Mouse (Mus musculus) effector memory CD4-positive, alpha-beta T cell, adult 7 months (primary cell): ENCODE data around the gene Cldn34b4. TPM values are rescaled to one million over a fixed set of nuclear protein-coding genes. Genes with fewer than 3 reads are reported as not detected.

Experiments used
- polyA plus RNA-seq: library from polyadenylated mRNA; unstranded; fragments of 100-300 nt; shearing (Covaris generic); gene quantifications from one replicate; pipeline ENCODE4 v1.2.1, GENCODE M21; 2017

Cldn34b4 gene
- polyA plus RNA-seq: not detected

DNA sequence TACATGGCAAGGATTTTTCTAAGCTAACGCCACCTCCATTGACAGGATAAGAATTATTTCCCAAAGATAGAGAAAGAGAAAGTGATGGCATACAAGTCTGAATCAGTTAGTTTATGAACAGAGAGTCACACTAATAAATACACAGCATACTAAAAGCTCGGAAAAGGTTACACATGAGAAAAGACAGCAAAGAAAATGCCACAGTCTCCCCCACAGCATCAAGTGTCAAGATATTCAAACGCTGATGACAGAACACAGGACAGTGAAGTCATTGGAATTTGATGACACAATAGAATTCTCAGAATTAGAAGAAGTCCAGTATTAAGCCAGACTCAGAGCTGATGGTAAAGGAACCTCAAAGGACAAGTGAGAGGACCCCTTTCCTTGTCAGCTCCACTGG lies at the start of gene Cldn34b4:
Gene Cldn34b4, plus strand, starts transcription at position 301 of the 400 bp plus-strand sequence.

Other genes with a start within 250 kb of the Cldn34b4 start
- not detected for gene Cldn34b3, start 129.0 kb upstream of the Cldn34b4 start, polyA plus RNA-seq
- gene Cldn34d, start 209.6 kb downstream of the Cldn34b4 start, polyA plus RNA-seq: not detected